Mouse (Mus musculus) brain, adult 10 weeks (tissue): Measurements from ENCODE around the gene Prss46. TPM values are rescaled to one million over a fixed set of nuclear protein-coding genes. Genes with fewer than 3 reads are reported as not detected.

ENCODE experiments used
- polyA plus RNA-seq: library from polyadenylated mRNA; stranded (reverse); fragments of 350-450 nt; fragmentation: Illumina TruSeq; extraction: RNeasy Lipid Tissue Mini Kit (QIAGEN cat#74804); gene quantifications from one replicate; pipeline ENCODE4 v1.2.3, GENCODE M21; 2015; ENCODE audit warnings: low read depth, low replicate concordance

Prss46 gene
- polyA plus RNA-seq = not detected

DNA sequence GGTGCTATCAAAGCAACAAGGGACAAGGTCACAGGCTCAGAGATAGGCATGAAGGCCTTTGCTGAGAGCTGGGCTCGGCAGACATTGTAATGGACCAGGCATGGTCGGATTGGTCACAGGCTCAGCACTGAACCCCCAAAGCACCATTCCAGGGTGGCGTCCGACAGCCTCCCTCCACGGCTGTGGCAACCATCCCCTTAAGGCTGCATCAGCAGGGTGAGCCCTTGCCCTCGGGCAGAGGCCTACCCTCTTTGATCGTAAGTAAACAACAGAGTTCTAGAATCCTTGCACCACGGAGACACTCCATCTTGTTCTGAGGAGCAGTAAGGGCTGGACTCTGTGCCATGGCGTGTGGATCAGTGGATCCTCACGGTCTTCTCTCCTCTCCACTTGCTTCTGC lies at the start of gene Prss46:
Prss46 (plus strand) TSS at position 301 of the 400 bp plus-strand sequence.

DNA sequence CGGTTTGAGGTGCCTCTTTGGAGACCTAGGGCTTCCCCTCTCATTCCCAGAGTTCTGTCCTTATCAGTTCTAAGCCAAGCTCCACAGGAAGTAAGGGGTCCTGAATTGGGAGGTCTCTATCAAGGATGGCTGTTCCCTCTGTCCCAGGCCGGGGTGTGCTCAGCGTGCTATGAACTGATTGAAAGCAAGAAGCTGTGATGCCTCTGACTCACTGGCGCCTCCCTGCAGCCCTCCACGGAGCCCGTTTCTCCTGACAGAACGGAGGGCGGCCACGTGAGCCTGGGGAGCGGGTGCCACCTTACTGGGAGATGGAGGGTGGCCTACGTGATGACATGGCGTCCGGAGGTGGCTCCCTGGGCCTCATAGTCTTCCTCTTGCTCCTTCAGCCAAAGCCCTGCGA lies 46.4 kb upstream of the Prss46 start, which contains the start of gene Prss42:
Prss42 (plus strand) TSS at position 301 of the 400 bp plus-strand sequence.

DNA sequence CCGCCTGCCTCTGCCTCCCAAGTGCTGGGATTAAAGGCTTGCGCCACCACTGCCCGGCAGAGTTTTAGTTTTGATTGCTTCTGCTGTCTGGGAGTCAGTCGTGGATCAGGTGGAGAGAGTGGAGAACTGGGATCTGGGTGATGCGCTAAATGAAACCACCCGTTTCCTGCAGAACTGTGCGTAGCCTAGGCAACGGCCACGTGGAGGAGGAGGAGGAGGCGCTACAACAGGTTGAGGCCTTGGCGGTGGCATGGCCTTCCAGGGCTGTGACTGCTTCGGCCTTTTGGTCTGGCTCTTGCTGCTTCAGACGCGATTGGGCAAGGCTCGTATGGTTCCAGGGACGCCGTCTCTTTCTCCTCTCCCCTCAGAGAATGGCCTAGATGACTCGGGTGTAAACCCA lies 30.5 kb upstream of the Prss46 start, which contains the start of gene Prss44:
Prss44 (plus strand) TSS at position 206 of the 400 bp plus-strand sequence.

DNA sequence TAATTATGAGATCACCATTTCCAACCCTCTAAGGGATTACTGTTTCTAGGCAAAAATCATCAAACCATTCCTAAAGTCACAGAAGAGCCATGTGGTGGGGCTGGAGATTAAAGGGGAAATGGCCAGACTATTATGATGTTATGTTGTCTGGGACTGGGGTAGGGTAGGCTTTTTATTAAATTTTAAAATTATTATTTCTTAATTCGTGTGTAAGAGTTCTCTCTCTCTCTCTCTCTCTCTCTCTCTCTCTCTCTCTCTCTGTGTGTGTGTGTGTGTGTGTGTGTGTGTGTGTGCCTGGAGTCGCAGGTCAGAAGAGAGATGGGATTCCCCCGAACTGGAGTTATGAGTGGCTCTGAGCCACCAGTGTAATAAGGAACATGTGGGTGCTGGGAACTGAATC lies 17.9 kb upstream of the Prss46 start, which contains the start of gene Prss43:
Prss43 (plus strand) TSS at position 301 of the 400 bp plus-strand sequence.

DNA sequence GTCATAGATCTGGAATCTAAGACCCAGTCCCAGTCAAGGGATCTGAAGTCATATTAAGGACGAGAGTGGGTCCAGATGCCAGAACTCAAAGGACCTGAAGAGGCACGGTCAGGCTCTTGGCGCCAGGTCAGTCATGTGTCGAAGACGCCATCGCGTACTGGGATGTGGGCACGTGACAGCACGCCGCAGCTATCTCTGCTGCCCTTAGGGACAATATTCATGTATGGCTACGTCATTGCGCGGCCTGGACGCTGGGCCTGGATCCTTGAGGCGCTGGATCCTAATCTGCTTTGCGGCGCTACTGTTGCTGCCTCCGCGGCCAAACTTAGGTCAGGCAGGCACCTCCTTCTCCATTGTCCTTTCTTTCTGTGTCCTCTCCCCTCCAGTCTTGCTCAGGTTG lies 9.9 kb upstream of the Prss46 start, which contains the start of gene Prss45:
Prss45 (plus strand) TSS at position 178 of the 400 bp plus-strand sequence.

DNA sequence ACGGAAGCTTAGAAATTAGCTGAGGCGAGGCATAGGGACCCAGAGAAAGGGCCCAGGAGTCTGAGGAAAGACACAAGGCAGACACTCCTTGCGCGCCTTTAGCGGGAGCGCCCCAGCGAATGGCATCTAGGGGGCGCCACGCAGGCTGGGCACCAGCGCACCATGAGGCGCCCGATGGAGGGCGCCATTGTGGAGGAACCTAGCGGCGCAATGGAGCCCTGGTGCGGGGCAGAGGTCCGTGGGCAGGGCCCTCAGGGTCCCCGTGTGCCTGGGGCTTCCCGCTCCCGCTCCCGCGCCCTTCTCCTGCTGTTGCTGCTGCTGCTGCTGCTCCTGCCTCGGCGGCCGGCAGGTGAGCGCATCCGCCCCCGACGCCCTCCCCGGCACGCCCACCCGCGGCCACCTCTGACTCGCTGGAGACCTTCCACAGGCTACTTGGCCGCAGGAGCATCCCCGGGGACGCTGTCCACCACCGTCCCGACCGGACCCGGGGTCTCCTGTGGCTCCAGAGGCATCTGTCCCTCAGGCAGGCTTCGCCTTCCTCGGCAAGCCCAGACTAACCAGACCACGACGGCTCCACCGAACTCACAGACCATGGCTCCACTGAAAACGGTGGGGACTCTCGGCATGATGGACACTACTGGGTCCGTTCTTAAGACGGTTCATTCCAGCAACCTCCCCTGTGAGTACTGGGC lies 13.6 kb downstream of the Prss46 start, which contains the start of gene Prss50:
Prss50 (plus strand) TSS at position 187 of the 692 bp plus-strand sequence.

DNA sequence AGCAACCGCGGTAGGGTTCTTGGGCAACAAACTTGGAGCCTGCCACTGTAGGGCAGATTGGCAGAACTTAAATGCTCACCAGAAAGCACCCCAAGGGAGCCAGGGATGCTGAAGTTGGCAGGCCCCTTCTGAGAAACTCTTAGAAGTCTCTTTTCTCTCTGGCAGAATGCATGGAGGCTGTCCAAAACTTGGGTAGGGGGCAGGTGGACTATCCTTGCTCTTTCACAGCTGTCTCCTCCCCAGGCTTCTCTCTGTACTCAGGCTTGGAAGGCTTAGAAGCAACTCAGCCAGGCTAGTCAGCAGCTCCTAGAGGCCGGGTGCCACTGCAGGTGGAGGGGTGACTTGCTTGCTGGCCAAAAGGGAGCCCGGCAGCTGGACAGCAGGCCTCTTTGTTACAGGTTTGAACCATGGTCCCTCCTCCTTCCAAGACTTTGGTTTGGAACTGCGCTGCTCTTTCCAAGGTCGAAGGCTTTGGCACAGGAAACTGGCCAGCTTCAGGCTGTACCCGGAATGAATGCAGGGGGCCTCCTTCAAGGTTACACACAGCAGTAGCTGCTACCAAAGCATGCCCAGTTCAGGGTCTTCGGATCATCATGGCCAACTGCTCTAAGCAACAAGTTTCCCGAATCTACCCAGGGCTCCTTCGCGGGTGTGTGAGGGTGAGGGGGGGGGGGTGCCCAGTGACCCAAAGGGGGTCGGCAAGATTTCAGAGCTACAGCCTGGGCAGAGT lies 35.0 kb downstream of the Prss46 start, which contains the start of gene Als2cl:
Als2cl (plus strand) TSS at position 680 of the 730 bp plus-strand sequence.

DNA sequence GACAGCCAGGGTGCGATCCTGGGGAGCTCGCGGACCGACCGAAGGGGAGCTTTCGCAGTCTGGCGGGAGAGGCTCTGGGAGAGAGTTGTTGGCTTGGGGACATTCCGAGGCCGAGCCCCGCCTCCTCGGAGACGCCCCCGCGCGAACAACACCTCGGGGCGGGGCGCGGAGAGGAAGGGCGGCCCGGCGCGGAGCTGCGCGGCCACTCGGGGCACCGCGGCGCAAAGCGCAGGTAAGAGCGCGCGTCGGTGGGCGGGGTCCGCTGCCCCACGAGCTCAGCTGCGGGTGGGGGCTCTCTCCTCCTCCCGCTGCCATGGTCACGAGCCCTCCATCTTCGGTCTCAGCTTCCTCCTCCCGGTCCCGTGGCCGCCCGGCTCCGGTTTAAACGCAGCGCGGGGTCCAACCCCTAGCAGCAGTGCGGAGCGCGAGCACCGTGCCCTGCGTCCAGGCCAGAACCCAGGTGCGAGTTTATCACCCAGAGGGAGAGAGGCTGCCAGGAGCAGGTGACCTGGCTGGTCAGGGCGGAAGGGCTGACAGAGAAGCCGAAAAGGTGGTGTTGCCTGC lies 35.8 kb downstream of the Prss46 start, which contains the start of gene Tmie:
Tmie (minus strand) TSS at position 116 of the 564 bp plus-strand sequence.

Other genes starting within 250 kb of the Prss46 start
- gene Nradd, start 220.1 kb upstream of the Prss46 start, polyA plus RNA-seq = 4.7 TPM
- 4.8 TPM for gene Nbeal2, start 190.3 kb upstream of the Prss46 start, polyA plus RNA-seq
- gene Ccdc12, start 188.0 kb upstream of the Prss46 start, polyA plus RNA-seq = 76.8 TPM
- not detected for gene Myl3, start 102.6 kb upstream of the Prss46 start, polyA plus RNA-seq
- 6.1 TPM for gene Pth1r, start 97.4 kb upstream of the Prss46 start, polyA plus RNA-seq
- gene Prss42, start 46.3 kb upstream of the Prss46 start, polyA plus RNA-seq = not detected
- not detected for gene Prss44, start 30.5 kb upstream of the Prss46 start, polyA plus RNA-seq
- gene Prss43, start 17.8 kb upstream of the Prss46 start, polyA plus RNA-seq = 0.37 TPM
- 0.79 TPM for gene Prss45, start 9.9 kb upstream of the Prss46 start, polyA plus RNA-seq
- 0.62 TPM for gene Prss50, start 13.5 kb downstream of the Prss46 start, polyA plus RNA-seq
- gene Als2cl, start 35.4 kb downstream of the Prss46 start, polyA plus RNA-seq = 7.3 TPM
- 5.3 TPM for gene Tmie, start 35.6 kb downstream of the Prss46 start, polyA plus RNA-seq
- gene Fam240a, start 72.4 kb downstream of the Prss46 start, polyA plus RNA-seq = not detected
- 0.98 TPM for gene Tdgf1, start 101.7 kb downstream of the Prss46 start, polyA plus RNA-seq
- 2.5 TPM for gene Lrrc2, start 107.0 kb downstream of the Prss46 start, polyA plus RNA-seq
- gene Rtp3, start 146.1 kb downstream of the Prss46 start, polyA plus RNA-seq = 0.24 TPM
- gene Ltf, start 174.8 kb downstream of the Prss46 start, polyA plus RNA-seq = 3.2 TPM
- gene Ccrl2, start 213.0 kb downstream of the Prss46 start, polyA plus RNA-seq = 2.9 TPM